Mouse (Mus musculus) brown adipose tissue, adult 24 weeks (tissue): Measurements from ENCODE around the gene Macrod1. TPM values are rescaled to one million over a fixed set of nuclear protein-coding genes. Genes with fewer than 3 reads are reported as not detected.

Experiments
- H3K27ac ChIP-seq: fragments of 200-500 bp; replicated peaks from 2 replicates; pipeline ENCODE4 v1.5.1; 2012; ENCODE audit warnings: low read depth, mild to moderate bottlenecking, low read length
- H3K4me1 ChIP-seq: fragments of 200-500 bp; 2 replicates; pipeline ENCODE4 v1.6.1; 2012; ENCODE audit warnings: low read length, mixed read lengths; ENCODE audit not compliant: control insufficient read depth, insufficient read depth, insufficient read length
- H3K4me3 ChIP-seq: fragments of 200-500 bp; 2 replicates; pipeline ENCODE4 v1.5.1; 2012; ENCODE audit warnings: low read depth, mild to moderate bottlenecking, low read length, moderate library complexity; ENCODE audit not compliant: insufficient read depth
- polyA plus RNA-seq: library from polyadenylated mRNA; stranded (reverse); fragments of >200 nt; gene quantifications from 2 replicates; pipeline ENCODE4 v1.2.4, GENCODE M21; 2012; ENCODE audit not compliant: missing spikeins, insufficient read depth, insufficient read length

Gene Macrod1
- polyA plus RNA-seq, 1 experiment, result 155 TPM

DNA sequence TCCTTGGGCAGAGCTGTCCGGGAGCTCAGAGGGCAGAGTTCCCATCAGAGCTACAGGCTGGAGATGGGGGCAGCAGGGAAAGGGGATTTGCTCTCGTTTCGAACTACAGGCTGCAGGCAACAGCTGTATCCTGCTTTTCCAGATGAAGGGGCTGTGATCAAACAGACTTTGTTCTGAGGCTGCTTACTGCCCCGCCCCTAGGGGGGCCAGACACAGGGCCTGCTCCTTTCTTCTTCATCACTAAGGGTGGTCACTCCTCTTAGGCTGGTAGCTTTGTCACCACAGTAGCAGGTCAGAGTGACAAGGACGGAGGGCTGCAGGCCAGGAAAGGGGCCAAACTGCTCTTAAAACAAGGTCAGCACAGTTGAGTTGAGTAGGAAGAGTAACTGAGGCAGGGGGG lies 53.5 kb downstream of the Macrod1 start:
- Histone ChIP-seq H3K4me3 (no peak overlapping the region), H3K4me1 (peaks cover 13% of the 10 kb centered on the region), H3K27ac (no peak overlapping the region)

GRCm38 (mm10) chr19:7110875-7111274 lies 54.3 kb downstream of the Macrod1 start:
- Histone ChIP-seq H3K4me1 (peaks cover 9% of the 10 kb centered on the region), H3K4me3 (no peak overlapping the region), H3K27ac (no peak overlapping the region)

DNA sequence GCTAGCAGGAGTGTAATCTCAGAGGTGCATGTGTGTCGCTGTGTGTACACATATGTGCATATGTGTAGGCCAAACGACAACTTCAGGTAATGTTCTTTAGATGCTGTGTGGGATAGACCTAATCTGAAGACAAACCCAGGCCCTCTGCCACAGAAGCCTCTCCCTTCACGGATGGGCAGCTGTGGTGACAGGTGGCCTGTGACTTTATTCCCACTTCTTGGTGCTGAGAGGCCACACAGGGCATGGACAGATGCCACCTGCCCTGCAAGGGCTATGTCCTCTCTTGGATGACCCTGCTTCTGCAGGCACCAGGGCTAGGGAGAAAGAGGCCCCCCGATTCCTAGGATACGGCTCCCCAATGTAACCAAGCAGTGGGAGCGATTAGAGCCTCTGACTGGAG lies 54.7 kb downstream of the Macrod1 start:
- H3K4me3 ChIP-seq, result no peak overlapping the region
- peaks cover 9% of the 10 kb centered on the region; the same call in 1 of the 2 replicates for H3K4me1 ChIP-seq
- no peak overlapping the region for H3K27ac ChIP-seq

DNA sequence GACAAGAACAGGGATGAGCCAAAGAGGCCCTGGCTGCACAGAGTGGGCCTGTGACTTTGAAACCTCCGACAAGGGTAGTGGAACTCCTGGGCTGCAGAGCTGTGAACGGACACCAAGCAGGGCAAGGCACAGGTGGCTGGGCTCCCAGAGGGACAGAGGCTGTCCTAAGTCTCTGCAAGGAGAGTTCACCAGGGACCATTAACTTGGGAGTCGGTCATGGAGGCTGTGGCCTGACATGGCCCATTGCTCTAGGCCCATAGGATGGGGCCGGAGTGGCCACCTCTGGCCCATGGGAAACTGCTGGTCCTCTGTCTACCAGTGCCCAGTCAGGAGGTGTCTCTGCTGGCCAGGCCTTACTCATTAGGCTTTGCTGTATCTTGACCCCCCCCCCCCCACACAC lies 55.1 kb downstream of the Macrod1 start:
- H3K27ac ChIP-seq, result no peak overlapping the region
- H3K4me3 ChIP-seq, result no peak overlapping the region
- H3K4me1 ChIP-seq, result peaks cover 7% of the 10 kb centered on the region; the same call in 1 of the 2 replicates

DNA sequence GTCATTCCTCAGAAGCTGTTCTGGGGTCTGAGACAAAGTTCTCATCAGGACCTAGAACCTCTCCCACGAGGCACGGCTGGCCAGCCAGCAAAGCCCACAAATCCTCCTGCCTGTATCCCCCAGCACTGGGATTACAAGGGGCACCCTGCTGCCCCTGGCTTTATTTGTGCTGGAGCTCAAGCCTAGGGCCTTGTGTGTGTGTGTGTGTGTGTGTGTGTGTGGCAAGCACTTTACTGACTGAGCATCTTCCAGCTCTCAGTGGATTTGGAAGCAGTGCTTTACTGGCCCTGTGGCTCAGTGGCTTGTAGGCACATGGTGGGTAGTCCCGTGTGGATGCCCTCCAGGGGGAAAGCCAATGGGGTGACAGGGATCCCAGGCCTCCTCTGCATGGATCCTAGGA lies 56.0 kb downstream of the Macrod1 start:
- Histone ChIP-seq H3K27ac (no peak overlapping the region), H3K4me1 (peaks cover 5% of the 10 kb centered on the region; the same call in 1 of the 2 replicates), H3K4me3 (no peak overlapping the region)

DNA sequence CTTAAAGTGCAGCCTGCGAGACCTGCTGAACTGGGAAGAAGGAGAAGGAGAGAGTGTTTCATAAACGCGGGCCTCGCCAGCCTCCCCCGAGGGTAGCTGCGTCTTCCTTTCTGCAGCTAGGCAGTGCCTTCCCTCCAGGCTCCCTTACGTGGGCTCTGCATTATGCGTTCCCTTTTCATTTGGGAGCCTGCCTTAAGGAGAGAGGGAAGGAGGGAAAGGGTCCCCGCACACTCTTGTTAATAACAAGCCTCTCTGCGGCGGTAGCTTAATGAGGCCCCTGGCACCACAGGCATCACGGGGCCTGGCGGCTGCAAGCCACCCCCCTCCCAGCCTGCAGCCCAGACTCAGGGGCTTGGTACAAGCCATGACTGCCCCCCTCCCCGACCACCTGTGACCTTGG lies 57.0 kb downstream of the Macrod1 start:
- no peak overlapping the region for H3K4me3 ChIP-seq
- H3K27ac ChIP-seq, result no peak overlapping the region
- no peaks in the 10 kb centered on the region for H3K4me1 ChIP-seq

- H3K27ac ChIP-seq, result no peak overlapping the region
- no peak overlapping the region for H3K4me3 ChIP-seq
- no peaks in the 10 kb centered on the region for H3K4me1 ChIP-seq
Measured at GRCm38 (mm10) chr19:7116038-7116731, 59.6 kb downstream of the Macrod1 start.

- H3K27ac ChIP-seq, result no peak overlapping the region
- H3K4me1 ChIP-seq, result peaks cover 5% of the 10 kb centered on the region; the same call in 1 of the 2 replicates
- H3K4me3 ChIP-seq, result no peak overlapping the region
Measured at GRCm38 (mm10) chr19:7117141-7117540, 60.5 kb downstream of the Macrod1 start.

GRCm38 (mm10) chr19:7117653-7118307 lies 61.2 kb downstream of the Macrod1 start:
- peaks cover 5% of the 10 kb centered on the region; the same call in 1 of the 2 replicates for H3K4me1 ChIP-seq
- no peak overlapping the region for H3K4me3 ChIP-seq
- H3K27ac ChIP-seq, result no peak overlapping the region

GRCm38 (mm10) chr19:7121252-7121651 lies 64.6 kb downstream of the Macrod1 start:
- Histone ChIP-seq H3K4me1 (peaks cover 5% of the 10 kb centered on the region; the same call in 1 of the 2 replicates), H3K27ac (no peak overlapping the region), H3K4me3 (no peak overlapping the region)

DNA sequence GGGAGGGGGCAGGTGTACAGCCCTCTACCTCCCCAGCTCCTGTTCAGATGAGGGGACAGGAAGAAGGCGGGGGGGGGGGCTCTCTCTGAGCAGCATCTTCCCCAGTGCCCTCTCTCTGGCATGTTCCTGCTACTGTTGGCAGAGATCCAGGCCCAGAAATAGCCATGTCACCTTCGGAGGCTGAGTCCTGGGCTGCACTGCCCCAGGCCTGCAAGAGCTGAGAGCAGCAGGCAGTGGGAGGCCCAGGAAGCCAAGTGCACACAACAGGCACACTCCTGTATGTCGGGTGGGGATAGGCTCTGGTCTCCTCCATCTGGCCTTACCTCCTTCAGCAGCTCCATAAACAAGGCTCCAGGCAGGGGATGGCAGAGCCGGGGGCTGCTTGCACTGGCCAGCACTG lies 65.7 kb downstream of the Macrod1 start:
- Histone ChIP-seq H3K4me3 (no peak overlapping the region), H3K4me1 (peaks cover 5% of the 10 kb centered on the region; the same call in 1 of the 2 replicates), H3K27ac (no peak overlapping the region)

GRCm38 (mm10) chr19:7122698-7123306 lies 66.2 kb downstream of the Macrod1 start:
- no peak overlapping the region for H3K27ac ChIP-seq
- peaks cover 5% of the 10 kb centered on the region; the same call in 1 of the 2 replicates for H3K4me1 ChIP-seq
- no peak overlapping the region for H3K4me3 ChIP-seq

GRCm38 (mm10) chr19:7125526-7126156 lies 69.0 kb downstream of the Macrod1 start:
- Histone ChIP-seq H3K27ac (no peak overlapping the region), H3K4me3 (no peak overlapping the region), H3K4me1 (peaks cover 5% of the 10 kb centered on the region; the same call in 1 of the 2 replicates)

GRCm38 (mm10) chr19:7126209-7126608 lies 69.6 kb downstream of the Macrod1 start:
- Histone ChIP-seq H3K27ac (no peak overlapping the region), H3K4me3 (no peak overlapping the region), H3K4me1 (peaks cover 5% of the 10 kb centered on the region; the same call in 1 of the 2 replicates)

GRCm38 (mm10) chr19:7126933-7127332 lies 70.3 kb downstream of the Macrod1 start:
- Histone ChIP-seq H3K27ac (no peak overlapping the region), H3K4me3 (no peak overlapping the region), H3K4me1 (peaks cover under 1% of the 10 kb centered on the region; the same call in 1 of the 2 replicates)
